Mouse (Mus musculus): ENCODE results near the gene Uso1. TPM values are rescaled to one million over a fixed set of nuclear protein-coding genes. Genes with fewer than 3 reads are reported as not detected.

Uso1 gene
- polyA plus RNA-seq, 1 experiment from 2014 or later, result 25.9 TPM

Other genes starting within 250 kb of the Uso1 start
- gene Rchy1, start 174.9 kb upstream of the Uso1 start, polyA plus RNA-seq (2014; fragmentation: Nextera tagmentation; extraction: Ambion mirVana), result 40.9 and 45.6 TPM in 2 replicates
- gene Odaph, start 150.5 kb upstream of the Uso1 start, polyA plus RNA-seq (2014; fragmentation: Nextera tagmentation; extraction: Ambion mirVana), result not detected in 2 replicates
- gene Cdkl2, start 94.1 kb upstream of the Uso1 start, polyA plus RNA-seq (2014; fragmentation: Nextera tagmentation; extraction: Ambion mirVana), result 0.37 and 0.48 TPM in 2 replicates
- 292 and 298 TPM in 2 replicates for gene G3bp2, start 54.2 kb upstream of the Uso1 start, polyA plus RNA-seq (2014; fragmentation: Nextera tagmentation; extraction: Ambion mirVana)
- gene U90926, start 77.5 kb downstream of the Uso1 start, polyA plus RNA-seq (2014; fragmentation: Nextera tagmentation; extraction: Ambion mirVana), result not detected in 2 replicates
- gene Ppef2, start 118.3 kb downstream of the Uso1 start, polyA plus RNA-seq (2014; fragmentation: Nextera tagmentation; extraction: Ambion mirVana), result 0.17 TPM in 1 of 2 replicates, not detected in the other
- gene Naaa, start 140.2 kb downstream of the Uso1 start, polyA plus RNA-seq (2014; fragmentation: Nextera tagmentation; extraction: Ambion mirVana), result 4.6 and 5.4 TPM in 2 replicates
- gene Sdad1, start 172.5 kb downstream of the Uso1 start, polyA plus RNA-seq (2014; fragmentation: Nextera tagmentation; extraction: Ambion mirVana), result 40.4 and 40.9 TPM in 2 replicates
- not detected in 2 replicates for gene Cxcl9, start 190.1 kb downstream of the Uso1 start, polyA plus RNA-seq (2014; fragmentation: Nextera tagmentation; extraction: Ambion mirVana)
- gene Art3, start 193.9 kb downstream of the Uso1 start, polyA plus RNA-seq (2014; fragmentation: Nextera tagmentation; extraction: Ambion mirVana), result 0.78 and 2.5 TPM in 2 replicates
- 0.33 and 0.54 TPM in 2 replicates for gene Cxcl10, start 211.0 kb downstream of the Uso1 start, polyA plus RNA-seq (2014; fragmentation: Nextera tagmentation; extraction: Ambion mirVana)